Mouse (Mus musculus) kidney, adult 10 weeks (tissue): Measurements from ENCODE around the gene Myo1h. TPM values are rescaled to one million over a fixed set of nuclear protein-coding genes. Genes with fewer than 3 reads are reported as not detected.

Experiments
- polyA plus RNA-seq: library from polyadenylated mRNA; stranded (reverse); fragments of 350-450 nt; fragmentation: Illumina TruSeq; extraction: RNeasy Lipid Tissue Mini Kit (QIAGEN cat#74804); gene quantifications from one replicate; pipeline ENCODE4 v1.2.3, GENCODE M21; 2014; ENCODE audit warnings: low read depth, low replicate concordance

Gene Myo1h
- polyA plus RNA-seq, result not detected

GRCm38 (mm10) chr5:114288874-114289273, at the start of gene Myo1h:
Gene Myo1h, plus strand, starts transcription at chr5:114289166.

GRCm38 (mm10) chr5:114273693-114274402, 15.1 kb upstream of the Myo1h start, which contains the start of gene Foxn4:
Gene Foxn4, minus strand, starts transcription at chr5:114273807.

GRCm38 (mm10) chr5:114380209-114381012, 91.4 kb downstream of the Myo1h start, which contains the start of the genes Kctd10 and Ube3b:
Gene Kctd10, minus strand, starts transcription at chr5:114380508.
Gene Ube3b, plus strand, starts transcription at chr5:114380607.

Other genes starting within 250 kb of the Myo1h start
- 1.9 TPM for gene Usp30, start 223.7 kb upstream of the Myo1h start, polyA plus RNA-seq
- not detected for gene Svop, start 197.6 kb upstream of the Myo1h start, polyA plus RNA-seq
- gene Alkbh2, start 160.9 kb upstream of the Myo1h start, polyA plus RNA-seq, result not detected
- 0.28 TPM for gene Ung, start 158.8 kb upstream of the Myo1h start, polyA plus RNA-seq
- gene Acacb, start 142.6 kb upstream of the Myo1h start, polyA plus RNA-seq, result 1.4 TPM
- gene Foxn4, start 15.4 kb upstream of the Myo1h start, polyA plus RNA-seq, result not detected
- gene Kctd10, start 91.3 kb downstream of the Myo1h start, polyA plus RNA-seq, result 21.3 TPM
- 3.8 TPM for gene Ube3b, start 91.4 kb downstream of the Myo1h start, polyA plus RNA-seq
- gene Mmab, start 154.9 kb downstream of the Myo1h start, polyA plus RNA-seq, result 5.2 TPM
- 0.16 TPM for gene Mvk, start 155.1 kb downstream of the Myo1h start, polyA plus RNA-seq